Mouse (Mus musculus) small intestine, adult 2 months (tissue): ENCODE measurements around the gene Ypel2. TPM values are rescaled to one million over a fixed set of nuclear protein-coding genes. Genes with fewer than 3 reads are reported as not detected.

ENCODE experiments used
- H3K27ac ChIP-seq: fragments of 200-500 bp; 2 replicates; pipeline ENCODE4 v1.5.1; 2012; ENCODE audit warnings: low read depth, low read length, control low read depth, inconsistent platforms; ENCODE audit not compliant: insufficient read depth
- H3K27me3 ChIP-seq: fragments of 200-500 bp; 2 replicates; pipeline ENCODE4 v1.6.1; 2012; ENCODE audit warnings: mild to moderate bottlenecking, moderate library complexity, low read length, inconsistent platforms; ENCODE audit not compliant: control insufficient read depth, insufficient read depth
- H3K36me3 ChIP-seq: fragments of 200-500 bp; 2 replicates; pipeline ENCODE4 v1.6.1; 2012; ENCODE audit warnings: mild to moderate bottlenecking, low read length, control low read depth, inconsistent platforms; ENCODE audit not compliant: control insufficient read depth, insufficient read depth
- H3K4me1 ChIP-seq: fragments of 200-500 bp; 2 replicates; pipeline ENCODE4 v1.6.1; 2012; ENCODE audit warnings: low read length, inconsistent platforms, mixed read lengths; ENCODE audit not compliant: control insufficient read depth, insufficient read depth, insufficient read length
- H3K4me3 ChIP-seq: fragments of 200-500 bp; 2 replicates; pipeline ENCODE4 v1.5.1; 2012; ENCODE audit warnings: low read depth, mild to moderate bottlenecking, control low read depth, inconsistent platforms, low read length, moderate library complexity
- CTCF ChIP-seq: fragments of 200-500 bp; IDR thresholded peaks from 2 replicates; pipeline ENCODE4 v1.5.1; 2012; ENCODE audit warnings: low read depth, mild to moderate bottlenecking, control low read depth, inconsistent platforms, low read length, moderate library complexity, mixed read lengths; ENCODE audit not compliant: insufficient replicate concordance, insufficient read length; ENCODE audit errors: extremely low read depth
- POLR2A ChIP-seq: fragments of 200-500 bp; IDR thresholded peaks from 2 replicates; pipeline ENCODE4 v1.6.1; 2012; ENCODE audit warnings: low read depth, mild to moderate bottlenecking, control low read depth, inconsistent platforms, low read length, moderate library complexity
- WGBS: fragments of 180-500 bp; shearing (Covaris S2); methylation state at CpG from one replicate; pipeline ENCODE4 v1.1.7; 2018; 5-methylcytosine and 5-hydroxymethylcytosine counted together
- polyA plus RNA-seq: library from polyadenylated mRNA; depleted of rRNA; stranded (reverse); fragments of >200 nt; gene quantifications from 2 replicates; pipeline ENCODE4 v1.2.3, GENCODE M21; 2012

Gene Ypel2
- polyA plus RNA-seq, 1 experiment = 5.6 TPM

DNA sequence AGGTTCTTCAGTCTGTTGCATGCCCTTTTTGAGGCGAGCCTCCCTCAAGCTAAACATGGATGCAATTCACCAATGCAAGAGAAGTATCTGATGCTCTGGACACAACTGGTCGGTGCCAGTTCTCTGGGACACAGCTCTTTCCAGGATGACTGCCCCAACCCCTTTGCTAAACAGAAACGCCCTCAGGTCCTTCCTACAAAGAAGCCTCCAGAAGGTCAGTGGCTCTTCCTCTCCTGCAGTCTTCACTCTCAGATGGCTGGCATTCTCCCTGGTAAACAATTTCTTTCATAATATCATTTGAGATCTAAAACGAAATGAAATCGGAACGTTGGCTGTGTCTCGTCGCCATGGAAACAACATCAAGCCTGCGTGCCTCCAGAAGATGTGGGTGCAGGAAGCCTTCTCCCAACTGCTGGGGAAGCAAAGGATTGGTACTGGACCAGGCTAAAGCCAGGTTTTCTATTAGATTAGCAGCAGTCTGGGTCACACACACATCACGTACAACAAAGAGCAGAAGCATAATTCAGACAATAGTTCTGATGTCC is 62.8 kb downstream of the Ypel2 start:
- Histone ChIP-seq H3K36me3 (no peaks in the 10 kb centered on the region), H3K4me1 (peaks cover 11% of the 10 kb centered on the region), H3K27ac (no peak overlapping the region), H3K27me3 (no peaks in the 10 kb centered on the region), H3K4me3 (no peak overlapping the region)
- WGBS = 78% methylated on average over 10 of the region's 10 CpGs
- TF ChIP-seq CTCF = no peak
- TF ChIP-seq POLR2A = no peak

- H3K4me3 ChIP-seq = no peak overlapping the region
- H3K4me1 ChIP-seq = peaks cover 11% of the 10 kb centered on the region
- H3K36me3 ChIP-seq = no peaks in the 10 kb centered on the region
- no peaks in the 10 kb centered on the region for H3K27me3 ChIP-seq
- H3K27ac ChIP-seq = no peak overlapping the region
- TF ChIP-seq POLR2A (no peak), CTCF (no peak)
These were observed 63.5 kb downstream of the Ypel2 start for GRCm38 (mm10) chr11:86929985-86930384.

- Histone ChIP-seq H3K27me3 (no peaks in the 10 kb centered on the region), H3K4me3 (no peak overlapping the region), H3K36me3 (no peaks in the 10 kb centered on the region), H3K27ac (no peak overlapping the region), H3K4me1 (peaks cover 12% of the 10 kb centered on the region)
- WGBS = 86% methylated on average over 4 of the region's 4 CpGs
- TF ChIP-seq CTCF (no peak), POLR2A (no peak)
These were observed 64.0 kb downstream of the Ypel2 start for GRCm38 (mm10) chr11:86929531-86929930.

GRCm38 (mm10) chr11:86925085-86925638 is 68.3 kb downstream of the Ypel2 start:
- Histone ChIP-seq H3K36me3 (no peaks in the 10 kb centered on the region), H3K4me1 (peaks cover 33% of the 10 kb centered on the region)

GRCm38 (mm10) chr11:86924629-86925028 is 68.9 kb downstream of the Ypel2 start:
- H3K27me3 ChIP-seq = no peaks in the 10 kb centered on the region
- no peak overlapping the region for H3K4me3 ChIP-seq
- WGBS = 78% methylated on average over 3 of the region's 3 CpGs
- H3K4me1 ChIP-seq = peaks cover 38% of the 10 kb centered on the region
- no peaks in the 10 kb centered on the region for H3K36me3 ChIP-seq
- TF ChIP-seq CTCF (no peak), POLR2A (no peak)
- H3K27ac ChIP-seq = no peak overlapping the region

More at GRCm38 (mm10) chr11:86925085-86925638, 68.3 kb downstream of the Ypel2 start:
- Histone ChIP-seq H3K4me3 (no peak overlapping the region), H3K27ac (no peak overlapping the region), H3K27me3 (no peaks in the 10 kb centered on the region)
- 76% methylated on average over 9 of the region's 9 CpGs for WGBS
- no peak for TF ChIP-seq POLR2A
- no peak for TF ChIP-seq CTCF

GRCm38 (mm10) chr11:86923654-86924053 is 69.9 kb downstream of the Ypel2 start:
- no peaks in the 10 kb centered on the region for H3K36me3 ChIP-seq
- H3K27me3 ChIP-seq = no peaks in the 10 kb centered on the region
- no peak overlapping the region for H3K4me3 ChIP-seq
- peaks cover 41% of the 10 kb centered on the region for H3K4me1 ChIP-seq
- 35% methylated on average over 2 of the region's 2 CpGs for WGBS
- TF ChIP-seq POLR2A (no peak), CTCF (no peak)
- H3K27ac ChIP-seq = peak overlapping the region; percentile 48; the same call in 1 of the 2 replicates

DNA sequence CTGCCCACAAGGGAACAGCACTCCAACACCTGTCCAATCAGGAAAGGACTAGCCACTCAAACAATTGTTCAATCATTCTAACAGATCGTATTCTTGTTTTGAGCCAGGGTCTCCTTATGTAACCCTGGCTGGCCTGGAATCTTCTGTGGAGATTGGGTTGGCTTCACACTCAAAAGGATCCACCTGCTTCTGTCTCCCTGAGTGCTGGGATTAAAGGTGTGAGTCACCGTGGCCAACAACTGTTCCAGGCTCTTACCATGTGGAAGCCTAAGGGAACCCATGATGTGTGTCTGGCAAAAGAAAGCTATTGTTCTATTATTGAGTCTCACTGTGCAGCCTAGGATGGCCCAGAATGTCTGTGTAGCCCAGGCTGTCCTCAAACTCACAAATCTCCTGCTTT is 71.5 kb downstream of the Ypel2 start:
- Histone ChIP-seq H3K27me3 (no peaks in the 10 kb centered on the region), H3K4me1 (peaks cover 42% of the 10 kb centered on the region), H3K4me3 (no peak overlapping the region), H3K27ac (peak overlapping the region; percentile 78; the same call in 1 of the 2 replicates), H3K36me3 (no peaks in the 10 kb centered on the region)
- TF ChIP-seq CTCF (no peak), POLR2A (no peak)
- WGBS = 78% methylated on average over 2 of the region's 2 CpGs
